Mouse (Mus musculus) liver, embryonic 14.5 days (tissue): ENCODE measurements at regions not wholly inside any gene's neighbourhood (a gene's known extent, or its start where the extent isn't known, plus 50 kb on each side); places are given as distances from the start of the nearest gene placed in this dataset.

Experiments
- ATAC-seq: fragments of 200-750 bp; cut with Nextera tagmentation; 2 replicates; pipeline ENCODE4 v1.8.0; 2017; ENCODE audit warnings: moderate number of reproducible peaks, mild to moderate bottlenecking, moderate library complexity; ENCODE audit not compliant: insufficient read depth
- DNase-seq, 3 experiments: peaks; one replicate each; pipeline ENCODE4 v3.0.0-alpha.2; 2012 to 2013; ENCODE audit warnings: low read depth in 3 of 3, low spot score in 3 of 3
- H3K27ac ChIP-seq: fragments of 300-500 bp; sonication (generic); 2 replicates; pipeline ENCODE4 v1.5.1; 2014; ENCODE audit warnings: moderate library complexity, mild to moderate bottlenecking, control low read depth, inconsistent platforms
- H3K27me3 ChIP-seq: fragments of 300-500 bp; sonication (generic); 2 replicates; pipeline ENCODE4 v1.6.1; 2014; ENCODE audit warnings: mild to moderate bottlenecking, low read length, moderate library complexity; ENCODE audit not compliant: control insufficient read depth, insufficient read depth
- H3K36me3 ChIP-seq: fragments of 300-500 bp; sonication (generic); replicated peaks from 2 replicates; pipeline ENCODE4 v1.6.1; 2014; ENCODE audit warnings: low read depth; ENCODE audit not compliant: control insufficient read depth, insufficient read depth
- H3K4me1 ChIP-seq, 2 experiments: fragments of 200-500 bp in 1 of 2; fragments of 300-500 bp in 1 of 2; sonication (generic) in 1 of 2; replicated peaks; 2 replicates each; pipeline ENCODE4 v1.6.1; 2012 to 2014; ENCODE audit warnings: antibody characterized with exemption in 1 of 2, inconsistent platforms in 1 of 2, low read length in 1 of 2; ENCODE audit not compliant: control insufficient read depth in 2 of 2, insufficient read depth in 2 of 2
- H3K4me2 ChIP-seq: fragments of 300-500 bp; sonication (generic); 2 replicates; pipeline ENCODE4 v1.6.1; 2014; ENCODE audit warnings: low read depth, mild to moderate bottlenecking, control low read depth, moderate library complexity
- H3K4me3 ChIP-seq, 2 experiments: fragments of 200-500 bp in 1 of 2; fragments of 300-500 bp in 1 of 2; sonication (generic) in 1 of 2; 2 replicates each; pipeline ENCODE4 v1.5.1; 2012 to 2014; ENCODE audit warnings: low read depth in 2 of 2, low read length in 2 of 2, mild to moderate bottlenecking in 2 of 2, control low read depth in 1 of 2, inconsistent platforms in 1 of 2, moderate library complexity in 1 of 2; ENCODE audit not compliant: insufficient read depth in 1 of 2
- H3K9ac ChIP-seq: fragments of 300-500 bp; sonication (generic); replicated peaks from 2 replicates; pipeline ENCODE4 v1.6.1; 2014; ENCODE audit warnings: mild to moderate bottlenecking, control low read depth, moderate library complexity
- H3K9me3 ChIP-seq: fragments of 300-500 bp; sonication (generic); 2 replicates; pipeline ENCODE4 v1.6.1; 2016; ENCODE audit warnings: low read length, mixed read lengths; ENCODE audit not compliant: control insufficient read depth
- CTCF ChIP-seq: IDR thresholded peaks from 2 replicates; pipeline ENCODE4 v1.5.1; 2016; ENCODE audit warnings: antibody characterized with exemption, low read depth, control low read depth
- EP300 ChIP-seq: IDR thresholded peaks from 2 replicates; pipeline ENCODE4 v1.6.1; 2016; ENCODE audit warnings: antibody characterized with exemption, low read depth
- WGBS: fragments of 180-500 bp; shearing (Covaris S2); extraction: QIAGEN DNeasy Blood & Tissue Kit; methylation state at CpG from one replicate; pipeline ENCODE4 v1.1.7; 2014; ENCODE audit not compliant: insufficient replicate concordance; 5-methylcytosine and 5-hydroxymethylcytosine counted together

- Histone ChIP-seq H3K4me2 (no peak overlapping the region), H3K4me1 (no peaks in the 10 kb centered on the region), H3K27me3 (no peaks in the 10 kb centered on the region), H3K36me3 (no peaks in the 10 kb centered on the region), H3K9ac (no peak overlapping the region), H3K9me3 (no peaks in the 10 kb centered on the region), H3K27ac (no peak overlapping the region), H3K4me3 (no peak overlapping the region)
- 68% methylated on average over 5 of the region's 5 CpGs for WGBS
- TF ChIP-seq CTCF (no peak), EP300 (no peak)
- DNase-seq = no peak
- ATAC-seq = no peak
Observed at GRCm38 (mm10) chr7:72507946-72508345, 201.5 kb upstream of the Mctp2 start.

DNA sequence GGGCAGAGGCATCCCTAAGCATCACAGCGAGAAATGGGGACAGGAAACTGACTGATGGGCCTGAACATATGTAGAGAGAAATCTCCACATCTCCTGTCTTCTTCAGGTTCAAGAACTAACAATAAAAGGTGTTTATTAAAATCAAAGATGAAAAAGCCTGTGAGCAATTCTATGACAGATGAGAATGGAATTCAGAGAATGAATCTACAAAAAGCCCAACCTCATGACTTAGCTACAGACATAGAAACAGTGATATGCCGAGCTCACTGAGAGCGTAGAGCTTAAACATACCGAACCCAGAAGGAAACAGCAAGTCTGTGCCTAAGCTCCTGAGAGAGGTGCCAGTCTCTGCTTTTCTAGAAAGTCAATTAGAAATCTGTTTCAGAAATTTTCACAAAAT lies 203.7 kb upstream of the Mctp2 start:
- Histone ChIP-seq H3K4me1 (no peaks in the 10 kb centered on the region), H3K4me2 (no peak overlapping the region), H3K27ac (no peak overlapping the region), H3K9ac (no peak overlapping the region), H3K36me3 (no peaks in the 10 kb centered on the region), H3K9me3 (no peaks in the 10 kb centered on the region), H3K4me3 (no peak overlapping the region), H3K27me3 (no peaks in the 10 kb centered on the region)
- WGBS = 72% methylated on average over 4 of the region's 4 CpGs
- ATAC-seq = no peak
- DNase-seq = no peak
- TF ChIP-seq EP300 (no peak), CTCF (no peak)

- Histone ChIP-seq H3K4me1 (no peaks in the 10 kb centered on the region), H3K4me2 (no peak overlapping the region), H3K36me3 (no peaks in the 10 kb centered on the region), H3K9me3 (no peaks in the 10 kb centered on the region), H3K27me3 (no peaks in the 10 kb centered on the region), H3K9ac (no peak overlapping the region), H3K4me3 (no peak overlapping the region), H3K27ac (no peak overlapping the region)
- TF ChIP-seq EP300 = no peak
- no peak for TF ChIP-seq CTCF
- ATAC-seq (no peak), DNase-seq (no peak)
- 59% methylated on average over 4 of the region's 4 CpGs for WGBS
Observed at GRCm38 (mm10) chr7:72513446-72513845, 207.0 kb upstream of the Mctp2 start.

DNA sequence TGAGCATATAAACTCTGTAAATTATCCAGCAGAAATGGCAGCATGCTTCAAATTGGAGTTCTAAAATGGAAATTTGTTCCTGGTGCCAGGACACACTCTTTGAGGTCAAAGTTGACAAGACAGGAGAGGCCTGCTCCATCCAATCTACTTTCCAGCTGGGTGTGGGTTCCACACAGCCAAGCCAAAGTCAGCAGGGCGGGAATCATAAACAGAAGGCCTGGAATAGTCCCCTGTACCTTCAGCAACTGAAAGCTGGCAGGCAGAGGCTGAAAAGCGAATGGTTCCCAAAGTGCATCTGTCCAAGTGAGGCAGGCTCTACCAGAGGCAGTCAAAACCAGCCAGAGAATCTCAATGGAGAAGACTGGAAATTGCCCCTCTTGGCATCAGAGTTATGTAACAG lies 208.4 kb upstream of the Mctp2 start:
- Histone ChIP-seq H3K36me3 (no peaks in the 10 kb centered on the region), H3K4me2 (no peak overlapping the region), H3K4me3 (no peak overlapping the region), H3K9me3 (no peaks in the 10 kb centered on the region), H3K27ac (no peak overlapping the region), H3K4me1 (no peaks in the 10 kb centered on the region), H3K9ac (no peak overlapping the region), H3K27me3 (no peaks in the 10 kb centered on the region)
- TF ChIP-seq CTCF = no peak
- no peak for TF ChIP-seq EP300
- DNase-seq = no peak
- 45% methylated on average over 2 of the region's 2 CpGs for WGBS
- no peak for ATAC-seq

GRCm38 (mm10) chr7:72518421-72518972 lies 212.1 kb upstream of the Mctp2 start:
- Histone ChIP-seq H3K9me3 (no peaks in the 10 kb centered on the region), H3K27ac (no peak overlapping the region), H3K27me3 (no peaks in the 10 kb centered on the region), H3K4me2 (no peak overlapping the region), H3K9ac (no peak overlapping the region), H3K4me1 (no peaks in the 10 kb centered on the region), H3K4me3 (no peak overlapping the region), H3K36me3 (no peaks in the 10 kb centered on the region)
- DNase-seq (no peak), ATAC-seq (no peak)
- 46% methylated on average over 5 of the region's 5 CpGs for WGBS
- TF ChIP-seq CTCF (no peak), EP300 (no peak)
